Mouse (Mus musculus) adrenal gland, adult 8-10 months (tissue): ENCODE results near the gene Dync1li2. TPM values are rescaled to one million over a fixed set of nuclear protein-coding genes. Genes with fewer than 3 reads are reported as not detected.

ENCODE experiments used
- DNase-seq: peaks from one replicate; pipeline ENCODE4 v3.0.0; 2022
- total RNA-seq, 4 experiments: library from RNA; stranded (reverse); gene quantifications; 2 replicates each; pipeline ENCODE4 v1.2.4; 2022

Dync1li2 gene
- total RNA-seq, 4 experiments from 2014 or later: 115 to 200 (median 123) TPM

DNA sequence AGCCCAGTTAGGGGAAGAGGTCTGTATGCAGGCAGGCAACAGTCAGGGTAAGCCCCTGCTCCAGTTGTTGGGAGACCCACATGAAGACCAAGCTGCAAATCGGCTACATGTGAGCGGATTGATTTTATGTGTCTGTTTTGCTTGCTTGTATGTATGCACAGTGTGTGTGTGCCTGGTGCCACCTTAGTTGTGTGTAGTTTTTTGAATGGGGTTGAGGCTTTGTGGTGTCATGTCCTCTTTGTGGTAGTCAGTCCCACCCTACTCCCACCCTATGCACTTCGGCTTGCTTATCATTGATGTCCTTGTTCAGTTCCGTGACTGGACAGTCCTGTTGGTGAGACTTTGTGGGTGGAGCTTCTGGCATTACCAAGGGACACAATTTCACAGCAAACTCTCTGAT lies 29.1 kb downstream of the Dync1li2 start:
- no peak for DNase-seq

DNA sequence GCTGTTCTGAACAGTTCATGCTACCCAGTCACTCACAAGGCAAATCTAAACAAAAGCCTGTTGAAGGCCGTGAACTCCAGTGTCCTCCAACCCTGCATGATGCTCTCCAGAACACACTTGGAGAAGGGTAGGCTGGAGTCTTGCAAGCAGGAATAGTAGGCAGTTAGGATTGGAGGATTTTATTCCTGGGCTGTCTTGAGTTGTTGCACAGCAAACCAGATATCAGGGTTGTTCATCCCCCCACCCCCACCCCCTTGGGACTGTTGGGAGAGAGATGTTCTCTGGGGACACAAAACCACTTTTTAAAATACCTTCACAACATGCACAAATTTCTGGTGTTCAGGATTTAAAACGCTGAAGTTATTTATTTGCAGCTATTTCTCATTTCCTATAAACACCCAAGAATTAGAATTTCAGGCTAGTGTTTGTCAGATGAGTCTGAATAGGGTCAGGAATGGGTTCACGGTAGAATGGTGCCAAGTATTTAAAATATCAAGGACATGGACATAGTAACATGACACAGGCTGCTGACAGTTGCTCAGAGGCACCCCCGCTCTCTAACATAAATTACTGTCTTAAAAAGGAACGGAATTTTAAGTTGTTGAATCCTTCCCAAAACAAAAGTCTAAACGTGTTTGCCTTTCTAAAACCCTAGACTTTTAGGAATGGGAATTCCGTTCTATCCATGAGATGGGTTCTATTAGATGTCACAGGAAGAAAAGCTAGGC lies 29.9 kb downstream of the Dync1li2 start:
- DNase-seq: no peak

DNA sequence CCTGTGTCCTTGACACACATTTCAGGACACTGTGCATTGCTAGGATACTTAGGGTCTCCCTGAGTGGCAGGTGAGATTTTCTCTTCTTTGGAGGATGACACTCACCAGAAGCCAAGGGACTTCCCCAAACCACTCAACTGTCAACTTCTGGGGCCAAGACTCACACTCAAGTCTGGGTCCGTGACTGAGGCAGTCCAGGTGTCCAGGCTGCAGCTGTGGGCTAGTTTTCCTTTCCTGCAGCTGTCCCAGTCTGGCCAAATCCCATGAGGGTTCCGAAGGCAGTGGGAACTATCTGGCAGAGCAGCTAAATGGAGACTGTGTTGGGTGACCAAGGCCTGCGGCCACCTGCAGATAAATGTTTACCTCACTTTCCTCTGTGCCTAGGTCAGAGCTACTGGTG lies 30.9 kb downstream of the Dync1li2 start:
- no peak for DNase-seq

DNA sequence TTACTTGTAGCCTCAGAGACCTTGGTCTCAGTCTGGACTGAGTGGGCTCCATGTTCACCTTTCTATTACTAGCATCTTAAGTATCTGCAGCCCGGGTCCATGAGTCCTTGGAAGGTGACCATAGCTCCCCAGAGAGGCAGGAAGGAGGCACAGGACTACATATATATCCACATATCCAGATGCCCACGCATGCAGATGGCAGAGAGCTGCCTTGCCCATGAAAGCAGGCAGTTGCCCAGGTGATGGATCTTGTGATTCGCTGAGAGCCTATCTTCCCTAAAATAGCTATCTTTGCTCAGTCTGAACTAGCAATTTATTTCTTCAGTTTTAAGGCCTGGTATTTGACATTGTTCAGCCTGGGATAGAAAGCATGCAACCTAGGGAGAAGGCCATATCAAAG lies 31.4 kb downstream of the Dync1li2 start:
- DNase-seq: no peak

DNA sequence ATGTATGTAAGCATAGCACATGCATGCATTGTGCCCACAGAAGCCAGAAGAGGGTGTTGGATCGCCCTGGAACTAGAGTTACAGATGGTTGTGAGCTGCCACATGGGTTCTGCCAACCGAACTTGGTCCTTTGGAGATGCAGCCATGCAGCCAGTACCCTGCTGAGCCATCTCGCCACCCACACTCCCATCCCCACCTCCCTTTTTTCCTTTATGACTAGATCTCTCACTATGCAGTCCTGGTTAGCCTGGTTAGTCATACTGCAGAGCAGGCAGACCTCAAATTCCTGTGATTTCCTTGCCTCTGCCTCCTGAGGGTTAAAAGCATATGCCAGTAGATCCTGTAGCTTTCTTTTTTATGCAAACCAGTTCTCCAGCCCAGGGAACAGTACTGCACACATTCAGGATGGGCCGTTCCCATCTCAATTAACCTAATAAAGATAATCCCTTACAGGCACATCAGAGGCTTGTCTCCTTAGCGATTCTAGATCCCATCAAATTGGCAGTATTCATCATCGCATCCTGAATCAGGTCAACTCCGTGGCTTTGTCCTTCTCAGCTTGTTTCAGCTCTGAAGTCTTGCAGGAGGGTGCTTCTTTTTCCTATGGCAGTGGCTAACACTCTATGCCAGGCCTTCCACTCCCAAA lies 32.1 kb downstream of the Dync1li2 start:
- DNase-seq: no peak

DNA sequence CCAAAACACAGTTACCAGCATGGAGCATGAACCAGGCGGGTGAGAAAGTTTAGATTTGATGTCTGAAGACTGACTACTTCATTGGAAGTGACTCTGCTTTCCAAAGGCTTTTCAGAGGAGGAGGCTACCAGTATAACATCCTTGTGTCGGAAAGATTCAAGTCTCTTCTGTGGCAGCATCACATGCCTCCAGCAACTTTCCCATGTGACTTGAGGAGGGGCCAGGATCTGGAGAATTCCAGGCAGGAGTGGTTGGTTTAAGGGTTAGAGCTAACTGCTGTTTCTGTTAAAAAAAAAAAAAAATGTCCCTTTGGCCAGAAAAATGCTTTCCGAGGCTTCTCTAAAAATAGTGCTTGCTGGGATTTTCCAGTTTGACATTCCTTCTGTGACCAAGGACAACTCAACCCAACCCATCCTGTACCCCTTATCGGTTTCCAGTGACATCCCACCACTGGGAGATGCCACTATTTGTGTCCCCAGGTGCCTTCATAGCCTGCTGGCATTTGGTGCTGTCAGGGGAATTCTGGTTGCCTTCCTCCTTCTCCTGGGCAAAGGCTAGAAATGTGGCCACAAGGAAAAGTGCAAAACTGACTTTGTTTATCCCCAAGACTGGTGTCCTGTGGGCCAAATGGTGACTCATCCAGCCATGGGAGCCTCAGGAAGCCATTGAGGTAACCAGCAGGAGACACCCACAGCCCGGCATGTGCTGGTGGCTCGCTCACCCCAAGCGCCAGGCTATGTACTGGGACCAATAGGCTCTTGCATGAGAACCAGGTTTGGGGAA lies 34.3 kb downstream of the Dync1li2 start:
- DNase-seq: no peak

DNA sequence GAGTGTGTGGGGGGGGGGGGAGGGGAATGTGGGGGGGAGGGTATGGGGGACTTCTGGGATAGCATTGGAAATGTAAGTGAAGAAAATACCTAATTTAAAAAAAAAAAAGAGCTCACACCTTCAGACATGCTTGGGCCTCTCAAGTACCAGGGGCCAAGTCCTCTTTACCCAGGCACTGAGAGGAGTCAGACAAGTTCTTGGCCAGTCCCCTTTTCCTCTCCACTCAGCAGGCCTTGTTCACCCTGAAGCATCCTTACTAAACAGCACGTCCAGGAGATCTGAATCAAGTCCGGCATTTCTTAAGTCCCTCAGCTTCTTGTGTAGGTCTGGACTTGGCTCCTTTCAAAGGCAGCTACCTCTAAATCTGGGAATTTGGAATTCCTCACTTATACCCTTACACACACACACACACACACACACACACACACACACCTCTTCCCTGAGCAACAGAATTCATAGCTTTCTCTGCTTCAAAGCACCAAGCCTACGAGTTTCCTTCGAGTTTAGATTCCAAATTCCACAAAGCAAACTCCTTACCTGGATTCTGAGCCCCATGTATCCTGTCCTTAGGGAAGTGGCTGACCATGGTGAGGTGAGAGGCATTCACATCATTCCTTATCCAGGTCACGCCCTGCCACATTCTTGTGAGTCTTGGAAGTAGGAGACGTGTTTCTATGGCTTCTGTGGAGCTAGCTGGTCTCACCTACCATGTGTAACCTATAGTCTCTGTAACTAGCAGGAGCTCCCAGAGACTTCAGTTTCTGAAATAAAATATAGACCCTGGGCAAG lies 36.3 kb downstream of the Dync1li2 start:
- DNase-seq: no peak

DNA sequence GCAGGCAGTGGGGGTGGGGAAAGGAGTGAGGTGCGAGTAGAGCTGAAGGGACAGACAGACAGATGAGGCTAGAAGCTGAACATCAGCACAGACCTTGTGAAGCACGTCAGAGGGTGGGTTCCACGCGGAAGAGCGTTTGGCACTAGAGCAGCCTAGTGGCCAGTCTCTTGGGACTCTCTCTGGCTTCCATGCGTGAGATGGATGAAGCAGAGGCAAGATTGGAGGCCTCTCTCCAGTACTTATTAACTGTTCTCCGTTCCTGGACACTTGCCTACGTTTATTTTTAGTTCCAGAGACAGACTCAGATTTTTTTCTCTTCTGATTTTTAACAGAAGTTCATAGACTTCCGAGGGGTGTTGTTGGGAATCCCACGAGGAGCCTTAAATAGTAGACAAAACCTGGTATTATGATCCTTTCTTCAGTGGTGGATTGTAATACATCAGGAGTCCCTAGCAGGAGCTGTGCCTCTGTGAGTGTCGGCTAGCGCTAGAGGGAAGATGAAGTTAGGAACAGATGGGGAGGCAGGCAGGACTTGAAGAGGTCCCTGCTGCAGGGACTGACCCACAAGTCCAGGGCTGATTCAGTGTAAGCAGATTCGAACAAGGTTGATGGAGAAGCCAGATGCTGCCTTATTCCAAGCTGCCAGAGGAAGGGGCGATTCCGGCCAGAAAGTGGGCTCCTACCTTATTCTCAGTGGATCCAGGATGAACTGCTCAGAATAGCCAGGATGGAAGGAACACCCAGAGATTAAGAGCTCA lies 37.2 kb downstream of the Dync1li2 start:
- no peak for DNase-seq

DNA sequence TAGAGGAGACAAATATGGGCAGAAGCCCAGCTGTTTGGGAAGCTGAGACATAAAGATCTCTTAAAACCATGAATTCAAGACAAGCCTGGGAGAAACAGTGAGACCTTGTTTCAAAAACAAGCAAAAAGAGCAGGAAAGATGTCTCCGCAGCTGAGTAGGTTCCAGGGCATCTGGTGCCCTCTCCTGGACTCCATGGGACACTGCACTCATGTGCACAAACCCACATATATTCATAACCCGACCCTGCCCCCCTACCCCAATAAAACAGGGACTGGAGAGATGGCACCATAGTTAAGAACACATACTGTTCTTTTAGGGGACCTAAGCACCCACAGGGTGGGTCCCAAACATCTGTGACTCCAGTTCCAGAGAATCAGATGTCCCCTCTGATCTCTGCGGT lies 39.3 kb downstream of the Dync1li2 start:
- no peak for DNase-seq

DNA sequence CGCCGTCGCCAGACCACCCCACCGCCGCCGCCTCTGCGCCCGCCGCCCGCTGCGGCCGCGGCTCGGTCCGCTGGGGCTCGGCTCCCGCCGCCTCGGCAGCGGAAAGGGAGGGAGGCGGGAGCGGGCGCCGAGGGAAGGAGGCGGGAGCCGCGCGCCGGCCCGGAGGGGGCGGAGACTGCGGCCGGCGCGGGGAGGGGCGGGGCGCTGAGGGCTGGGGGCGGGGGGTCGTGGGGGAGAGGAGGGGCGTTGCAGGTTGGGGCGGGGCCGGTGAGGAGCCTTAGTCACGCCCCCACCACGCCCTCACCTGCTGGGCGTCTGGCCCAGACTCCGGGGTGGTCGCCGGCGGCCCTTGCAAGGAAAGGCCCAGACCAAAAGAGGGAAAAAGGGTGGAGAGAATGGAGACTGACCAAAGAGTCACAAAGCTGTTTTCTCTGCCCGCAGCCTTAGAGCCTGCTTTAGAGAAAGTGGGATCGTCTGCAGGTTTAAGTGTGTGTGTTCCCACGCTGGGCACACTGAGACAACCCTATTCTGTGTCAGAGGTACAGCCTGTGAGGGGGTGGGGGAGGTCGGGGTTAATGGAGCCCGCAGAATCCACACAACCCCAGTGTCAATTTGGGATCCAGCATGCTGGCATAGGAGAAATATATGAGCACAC lies 47.0 kb downstream of the Dync1li2 start, which contains the start of gene Cmtm4:
Gene Cmtm4, minus strand, starts transcription at position 105 of the 655 bp plus-strand sequence.
- DNase-seq: no peak

DNA sequence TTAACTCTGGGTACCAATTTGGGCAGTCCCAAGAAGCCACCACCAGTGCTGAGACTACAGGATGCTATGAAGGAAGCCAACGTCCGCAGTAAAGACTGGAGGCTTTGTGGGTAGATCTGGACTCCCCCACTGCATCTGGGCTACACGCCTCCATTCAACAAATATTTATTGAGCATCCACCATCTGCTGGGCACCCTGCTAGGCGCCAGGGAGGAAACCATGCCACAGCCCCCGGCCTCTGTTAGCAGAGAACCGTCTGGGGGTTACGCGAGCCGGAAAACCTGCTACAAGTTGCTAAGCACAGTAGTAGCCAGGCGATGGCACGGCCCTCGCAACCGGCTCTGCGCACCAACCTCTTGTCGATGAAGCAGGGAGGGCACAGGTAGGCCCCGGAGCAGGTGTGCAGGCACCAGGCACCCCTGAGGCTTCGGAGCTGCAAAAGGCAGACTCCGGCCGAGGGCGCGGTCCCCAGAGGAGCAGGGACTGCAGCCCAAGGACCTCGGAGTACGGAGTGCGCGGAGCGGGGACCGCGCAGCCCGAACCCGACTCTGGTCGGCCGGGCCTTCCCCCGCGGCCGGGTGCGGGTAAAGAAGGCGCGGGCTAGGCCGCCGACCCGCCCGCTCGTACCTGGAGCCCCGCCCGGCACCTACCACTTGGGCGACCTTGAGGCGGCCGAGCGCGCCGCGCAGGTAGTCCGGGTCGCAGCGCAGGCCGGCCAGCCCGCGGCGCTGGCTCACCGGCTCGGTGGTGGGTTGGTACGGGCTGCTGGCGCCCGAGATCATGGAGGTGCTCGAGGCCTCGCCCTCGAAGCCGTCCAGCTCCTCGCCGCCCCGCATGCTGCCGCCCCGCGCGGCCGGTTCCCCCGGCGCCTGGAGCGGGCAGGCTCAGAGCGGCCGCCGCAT lies 47.8 kb downstream of the Dync1li2 start:
- no peak for DNase-seq

DNA sequence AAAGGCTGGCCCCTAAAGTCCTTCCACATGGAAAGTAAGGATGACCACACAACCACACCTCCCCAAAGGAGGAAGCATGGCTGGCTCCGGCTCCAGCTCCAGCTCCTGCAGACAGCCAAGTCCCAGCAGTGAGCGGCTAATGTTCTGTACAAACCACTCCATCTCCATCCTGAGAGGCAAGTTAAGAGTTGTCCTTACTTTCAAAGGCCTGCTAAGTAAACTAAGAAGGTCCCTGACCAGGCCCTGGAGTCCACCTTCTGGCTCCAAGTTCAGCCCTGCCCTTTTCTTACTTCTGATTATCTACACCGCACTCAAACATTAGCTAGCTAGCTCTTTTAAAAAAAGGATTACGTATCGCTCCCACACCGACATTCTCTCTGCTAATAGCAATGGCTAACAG lies 49.1 kb downstream of the Dync1li2 start:
- DNase-seq: no peak

DNA sequence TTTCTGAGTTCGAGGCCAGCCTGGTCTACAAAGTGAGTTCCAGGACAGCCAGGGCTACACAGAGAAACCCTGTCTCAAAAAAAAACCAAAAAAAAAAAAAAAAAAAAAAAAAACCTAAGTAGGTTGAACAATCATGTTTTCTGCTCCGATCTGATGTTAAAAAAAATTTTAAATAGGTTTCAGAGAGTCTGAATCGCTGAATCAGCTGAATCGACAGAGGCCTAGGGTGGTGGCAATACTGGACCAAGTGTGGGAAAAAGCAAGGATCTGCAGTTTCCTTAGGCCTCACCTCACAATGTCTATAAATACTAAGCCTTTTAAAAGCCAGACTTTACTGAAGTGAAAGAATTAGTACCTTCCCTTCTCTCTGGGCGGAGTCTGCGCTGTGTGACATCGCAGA lies 49.7 kb downstream of the Dync1li2 start:
- no peak for DNase-seq

DNA sequence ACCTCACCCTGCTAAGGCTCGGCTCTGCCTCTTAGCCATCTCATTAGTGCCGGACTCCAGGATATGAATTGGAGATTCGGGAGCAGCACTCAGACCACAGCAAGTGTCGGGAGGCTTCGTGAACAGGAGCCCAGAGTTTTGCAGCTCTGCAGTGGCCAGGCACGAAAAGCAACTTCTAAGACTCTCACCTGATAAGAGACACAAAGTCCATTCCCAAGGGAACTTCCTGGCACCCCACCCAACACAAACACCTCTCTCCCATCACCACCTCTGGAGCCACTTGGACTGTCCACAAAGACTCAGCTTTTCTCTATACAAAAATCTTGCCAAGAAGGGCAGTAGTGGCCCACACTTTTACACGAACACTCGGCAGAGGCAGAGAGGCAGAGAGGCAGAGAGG lies 52.6 kb downstream of the Dync1li2 start:
- no peak for DNase-seq

DNA sequence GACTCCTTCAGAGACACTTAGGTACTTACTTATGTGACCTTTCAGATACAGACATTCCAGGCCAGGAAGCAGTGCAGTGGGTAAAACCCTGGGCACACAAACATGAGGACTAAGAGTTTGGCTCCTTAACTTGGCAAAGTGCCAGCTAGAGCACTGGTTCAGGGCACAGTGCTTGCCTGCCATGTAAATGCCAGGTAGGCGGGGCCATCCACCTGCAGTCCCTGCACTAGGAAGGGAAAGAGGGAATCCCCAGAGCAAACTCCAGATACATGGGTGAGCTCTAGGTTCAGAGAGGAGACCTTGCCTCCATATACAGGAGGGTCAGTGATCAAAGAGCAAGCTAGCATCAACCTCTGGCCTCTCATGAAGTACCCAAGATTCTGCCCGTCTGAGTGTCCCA lies 54.9 kb downstream of the Dync1li2 start:
- no peak for DNase-seq

DNA sequence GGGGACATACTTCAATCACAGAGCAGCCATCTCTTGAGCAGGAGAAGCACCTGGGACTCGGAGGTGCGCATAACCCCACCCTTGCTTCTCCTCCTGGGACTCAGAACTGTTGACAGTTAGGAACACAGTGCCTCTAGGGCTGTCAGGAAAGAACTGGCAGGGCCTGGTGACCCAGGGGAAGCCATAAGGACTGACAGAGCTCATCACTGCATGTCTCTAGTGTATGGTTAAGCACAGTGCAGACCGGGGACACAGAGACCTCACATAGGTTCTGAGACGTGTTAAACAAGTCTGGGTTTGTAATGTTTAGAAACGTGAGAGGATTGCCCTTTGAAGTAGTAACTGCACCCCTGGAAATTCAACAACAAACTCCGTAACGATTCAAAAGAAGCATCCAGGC lies 55.3 kb downstream of the Dync1li2 start:
- DNase-seq: no peak

DNA sequence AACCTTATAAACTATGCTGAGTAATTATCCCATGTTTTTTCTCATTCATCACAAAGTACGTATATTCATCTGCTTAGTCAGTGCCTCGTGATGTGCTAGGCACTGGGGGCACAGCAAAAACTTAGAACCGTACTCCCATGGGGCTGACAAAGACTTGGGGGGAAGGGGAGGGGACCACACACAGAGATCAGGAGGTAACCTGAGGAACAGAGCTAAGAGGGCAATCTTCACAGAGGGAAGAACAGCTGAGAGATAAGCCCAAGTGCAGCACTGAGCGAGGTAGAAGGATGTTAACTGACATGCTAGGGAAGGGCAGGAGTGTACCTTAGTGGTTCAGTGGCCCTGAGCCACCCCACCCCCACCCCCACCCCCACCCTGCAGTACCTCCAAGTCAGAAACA lies 56.2 kb downstream of the Dync1li2 start:
- no peak for DNase-seq

DNA sequence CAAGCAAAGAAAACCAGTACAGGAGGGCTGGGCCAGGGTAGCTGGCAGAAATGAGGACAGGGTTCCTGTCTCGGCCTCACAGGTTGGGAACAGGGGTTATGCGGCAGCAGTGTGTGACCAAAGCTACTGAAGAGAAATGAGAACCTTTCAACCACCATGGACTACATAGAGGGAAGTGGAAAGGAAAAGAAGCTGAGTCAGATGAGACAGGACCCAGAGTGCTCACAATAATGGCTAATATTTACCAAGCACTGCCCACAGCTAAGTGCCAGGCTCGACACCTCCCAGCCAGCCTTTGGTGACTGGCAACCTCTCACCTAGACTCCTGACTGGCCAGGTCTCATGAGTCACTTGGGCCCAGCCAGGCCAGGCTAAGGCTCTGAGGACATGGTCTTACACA lies 58.9 kb downstream of the Dync1li2 start:
- no peak for DNase-seq

DNA sequence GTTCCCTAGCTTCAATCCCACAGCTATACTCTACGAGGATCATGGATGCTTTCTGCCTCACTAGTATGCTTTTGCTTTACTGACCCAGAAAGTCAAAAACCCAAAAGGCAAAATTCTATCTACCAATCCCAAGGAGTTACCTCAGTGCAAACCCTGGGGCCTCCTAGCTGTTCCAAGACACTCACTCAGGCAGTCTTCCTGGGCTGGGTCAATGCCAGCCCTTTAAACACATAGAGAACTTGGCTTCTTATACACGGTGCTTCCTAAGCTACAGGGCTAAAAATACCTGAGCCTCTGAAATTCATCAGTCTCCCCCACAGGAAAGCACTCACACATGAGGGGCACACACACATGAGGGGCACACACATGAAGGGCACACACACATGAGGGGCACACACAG lies 59.6 kb downstream of the Dync1li2 start:
- no peak for DNase-seq

DNA sequence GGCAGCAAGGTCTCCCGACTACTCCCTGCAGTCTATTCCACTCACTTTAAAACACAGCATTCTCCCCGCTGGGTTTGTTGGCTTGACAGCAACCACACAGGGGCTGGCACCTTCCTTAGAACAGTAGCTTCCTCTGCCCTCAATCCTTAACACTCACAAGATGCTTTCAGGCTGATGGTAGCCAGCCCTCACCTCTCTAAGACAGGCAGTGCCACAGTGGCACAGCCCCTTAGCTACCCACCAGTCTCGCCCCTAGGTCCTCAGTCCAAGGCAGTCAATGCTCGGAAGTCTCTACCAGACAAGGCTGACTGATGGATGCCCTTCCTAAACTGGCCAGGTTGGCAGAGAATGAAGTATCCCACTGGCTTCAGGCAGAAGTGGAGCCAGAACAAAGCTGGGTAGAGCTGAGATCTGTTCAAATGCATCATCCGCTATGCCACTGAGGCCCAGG lies 61.9 kb downstream of the Dync1li2 start:
- DNase-seq: no peak
